Mouse (Mus musculus) stomach, postnatal 0 days (tissue): ENCODE data around the gene Nos2.

ENCODE experiments used
- CTCF ChIP-seq: IDR thresholded peaks from 2 replicates; pipeline ENCODE4 v1.5.1; 2016; ENCODE audit warnings: antibody characterized with exemption, low read depth, mild to moderate bottlenecking, moderate library complexity
- EP300 ChIP-seq: optimal IDR thresholded peaks from 2 replicates; pipeline ENCODE3; 2016; ENCODE audit warnings: antibody characterized with exemption

- TF ChIP-seq CTCF: no peak
- no peak for TF ChIP-seq EP300
Observed at GRCm38 (mm10) chr11:79003769-79004638, 83.4 kb downstream of the Nos2 start.
